Mouse (Mus musculus) intestine, embryonic 16.5 days (tissue): ENCODE results near the gene Hoxa2. TPM values are rescaled to one million over a fixed set of nuclear protein-coding genes. Genes with fewer than 3 reads are reported as not detected.

Experiments
- ATAC-seq: fragments of 200-750 bp; cut with Nextera tagmentation; 2 replicates; pipeline ENCODE4 v1.8.0; 2017; ENCODE audit warnings: moderate TSS enrichment, moderate library complexity
- H3K27ac ChIP-seq: fragments of 300-500 bp; sonication (generic); 2 replicates; pipeline ENCODE4 v1.5.1; 2014; ENCODE audit warnings: mild to moderate bottlenecking, low read length
- H3K27me3 ChIP-seq: fragments of 300-500 bp; sonication (generic); replicated peaks from 2 replicates; pipeline ENCODE4 v1.6.1; 2014; ENCODE audit warnings: low read length, control low read depth, mixed read lengths; ENCODE audit not compliant: control insufficient read depth, insufficient read depth
- H3K36me3 ChIP-seq: fragments of 300-500 bp; sonication (generic); 2 replicates; pipeline ENCODE4 v1.6.1; 2014; ENCODE audit warnings: low read length, control low read depth; ENCODE audit not compliant: control insufficient read depth, insufficient read depth
- H3K4me1 ChIP-seq: fragments of 300-500 bp; sonication (generic); 2 replicates; pipeline ENCODE4 v1.6.1; 2014; ENCODE audit warnings: low read length, control low read depth, mixed read lengths; ENCODE audit not compliant: control insufficient read depth, insufficient read depth
- H3K4me2 ChIP-seq: fragments of 300-500 bp; sonication (generic); 2 replicates; pipeline ENCODE4 v1.6.1; 2014; ENCODE audit warnings: low read depth, low read length, control low read depth
- H3K4me3 ChIP-seq: fragments of 300-500 bp; sonication (generic); 2 replicates; pipeline ENCODE4 v1.5.1; 2014; ENCODE audit warnings: mild to moderate bottlenecking, low read length
- H3K9ac ChIP-seq: fragments of 300-500 bp; sonication (generic); 2 replicates; pipeline ENCODE4 v1.6.1; 2014; ENCODE audit warnings: low read depth, low read length
- H3K9me3 ChIP-seq: fragments of 300-500 bp; sonication (generic); 2 replicates; pipeline ENCODE4 v1.6.1; 2016; ENCODE audit warnings: low read length, control low read depth; ENCODE audit not compliant: control insufficient read depth
- WGBS: fragments of 180-500 bp; shearing (Covaris S2); extraction: QIAGEN DNeasy Blood & Tissue Kit; methylation state at CpG from one replicate; pipeline ENCODE4 v1.1.7; 2014; 5-methylcytosine and 5-hydroxymethylcytosine counted together
- polyA plus RNA-seq: library from polyadenylated mRNA; unstranded; fragments of >200 nt; fragmentation: Nextera tagmentation; extraction: Ambion mirVana; gene quantifications from 2 replicates; pipeline ENCODE4 v1.2.1, GENCODE M21; 2015

The Hoxa2 gene
- polyA plus RNA-seq, 1 experiment from 2014 or later: 5.1 TPM

DNA sequence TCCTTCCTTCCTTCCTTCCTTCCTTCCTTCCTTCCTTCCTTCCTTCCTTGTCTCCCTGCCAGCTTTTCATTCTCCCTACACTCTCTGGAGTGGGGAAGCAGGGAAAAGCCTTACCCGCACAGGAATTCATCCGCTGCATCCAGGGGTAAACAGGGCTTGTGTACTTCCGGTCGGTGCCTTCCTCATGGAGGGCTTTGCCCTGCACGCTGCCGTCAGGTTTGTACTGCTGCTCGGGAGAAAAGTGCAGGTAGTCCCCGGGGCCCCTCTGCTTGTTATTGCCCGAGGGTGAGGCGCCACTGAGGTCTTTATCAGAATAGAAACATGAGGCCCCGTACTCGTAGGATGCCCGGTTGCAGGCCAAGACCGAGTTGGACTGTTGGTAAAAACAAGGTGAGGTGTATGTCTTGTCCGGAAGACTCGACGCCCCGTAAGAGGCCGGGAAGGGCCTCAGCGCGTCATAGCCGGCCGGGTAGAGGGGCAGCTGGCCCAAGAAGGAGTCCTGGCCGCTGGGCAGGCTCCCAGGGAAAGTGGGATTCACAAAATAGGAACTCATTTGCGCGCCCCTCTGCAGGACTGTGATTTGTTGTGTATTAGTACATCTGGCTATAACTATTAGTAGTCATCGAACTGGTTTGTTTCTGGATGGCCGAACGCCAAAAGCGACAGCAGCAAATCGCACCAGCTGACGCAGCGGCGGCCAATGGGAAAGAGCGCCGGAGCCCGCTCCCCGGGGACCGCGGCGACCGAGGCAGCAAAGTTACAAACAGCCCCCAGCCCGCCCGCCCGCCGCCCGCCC is 43.6 kb upstream of the Hoxa2 start, which contains the start of gene Hoxa6:
Gene Hoxa6, minus strand, starts transcription at position 651 of the 796 bp plus-strand sequence.
- no peaks in the 10 kb centered on the region for H3K36me3 ChIP-seq
- peak within 1 kb of the TSS; percentile 47; the same call in 1 of the 2 replicates for H3K27ac ChIP-seq
- no peak for ATAC-seq
- no peaks in the 10 kb centered on the region for H3K9me3 ChIP-seq
- peak within 1 kb of the TSS; percentile 63 for H3K4me2 ChIP-seq
- H3K4me3 ChIP-seq: peak within 1 kb of the TSS; percentile 40
- peaks cover 21% of the 10 kb centered on the region for H3K4me1 ChIP-seq
- H3K9ac ChIP-seq: peak within 1 kb of the TSS; percentile 66
- WGBS: 4% methylated on average over 47 of the region's 47 CpGs
- H3K27me3 ChIP-seq: peaks cover 45% of the 10 kb centered on the region

GRCm38 (mm10) chr6:52207684-52207976 is 43.0 kb upstream of the Hoxa2 start:
- H3K27ac ChIP-seq: peak overlapping the region; percentile 32; the same call in 1 of the 2 replicates
- H3K9me3 ChIP-seq: no peaks in the 10 kb centered on the region
- peaks cover 16% of the 10 kb centered on the region for H3K4me1 ChIP-seq
- H3K9ac ChIP-seq: no peak overlapping the region
- H3K4me2 ChIP-seq: no peak overlapping the region
- no peaks in the 10 kb centered on the region for H3K36me3 ChIP-seq
- no peak overlapping the region for H3K4me3 ChIP-seq
- peaks cover 41% of the 10 kb centered on the region for H3K27me3 ChIP-seq
- no peak for ATAC-seq

DNA sequence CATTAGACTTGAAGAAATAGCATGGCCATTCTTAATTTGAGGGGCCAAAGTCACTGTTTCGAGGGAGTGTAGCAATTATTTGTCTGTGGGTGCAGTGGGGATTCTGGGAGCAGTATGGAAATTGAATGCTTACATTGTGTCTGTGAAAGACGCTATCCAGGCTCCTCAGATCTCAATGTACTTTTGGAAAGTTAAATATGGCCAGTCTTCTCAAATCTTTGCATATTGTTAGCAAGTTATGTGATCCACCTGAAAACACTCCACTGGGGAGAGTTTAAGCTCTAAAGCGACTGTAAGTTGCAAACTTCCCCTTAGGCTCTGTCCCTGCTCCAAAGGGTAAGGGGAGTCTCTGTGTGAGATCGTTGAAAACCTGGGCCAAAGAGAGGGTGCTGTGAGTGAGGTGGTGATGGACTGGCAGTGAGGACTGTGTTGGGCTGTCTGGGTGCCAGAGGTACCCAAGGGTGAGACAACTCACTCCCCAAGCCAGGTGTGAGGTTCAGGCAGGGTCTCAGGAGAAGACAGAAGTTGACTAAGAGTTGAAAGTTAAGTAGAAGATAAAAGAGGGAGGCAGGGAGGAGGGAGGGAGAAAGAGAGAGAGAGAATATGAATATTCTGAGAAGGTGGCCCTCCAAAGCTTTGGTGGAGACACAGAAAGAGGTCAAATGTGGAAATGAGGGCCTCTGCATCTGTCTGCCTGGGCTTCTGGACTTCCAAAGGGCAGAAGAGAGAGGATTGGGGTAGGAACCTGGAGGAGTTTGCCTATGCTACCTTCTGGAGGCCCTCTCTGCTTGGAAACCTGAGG is 42.5 kb upstream of the Hoxa2 start:
- no peak for ATAC-seq
- H3K4me1 ChIP-seq: peaks cover 16% of the 10 kb centered on the region
- 28% methylated on average over 4 of the region's 4 CpGs for WGBS
- H3K4me2 ChIP-seq: peak overlapping the region; percentile 74; the same call in 1 of the 2 replicates
- peak overlapping the region; percentile 22; the same call in 1 of the 2 replicates for H3K9ac ChIP-seq
- H3K27ac ChIP-seq: peak overlapping the region; percentile 32; the same call in 1 of the 2 replicates
- H3K27me3 ChIP-seq: peaks cover 38% of the 10 kb centered on the region
- no peaks in the 10 kb centered on the region for H3K9me3 ChIP-seq
- H3K4me3 ChIP-seq: no peak overlapping the region
- H3K36me3 ChIP-seq: no peaks in the 10 kb centered on the region

DNA sequence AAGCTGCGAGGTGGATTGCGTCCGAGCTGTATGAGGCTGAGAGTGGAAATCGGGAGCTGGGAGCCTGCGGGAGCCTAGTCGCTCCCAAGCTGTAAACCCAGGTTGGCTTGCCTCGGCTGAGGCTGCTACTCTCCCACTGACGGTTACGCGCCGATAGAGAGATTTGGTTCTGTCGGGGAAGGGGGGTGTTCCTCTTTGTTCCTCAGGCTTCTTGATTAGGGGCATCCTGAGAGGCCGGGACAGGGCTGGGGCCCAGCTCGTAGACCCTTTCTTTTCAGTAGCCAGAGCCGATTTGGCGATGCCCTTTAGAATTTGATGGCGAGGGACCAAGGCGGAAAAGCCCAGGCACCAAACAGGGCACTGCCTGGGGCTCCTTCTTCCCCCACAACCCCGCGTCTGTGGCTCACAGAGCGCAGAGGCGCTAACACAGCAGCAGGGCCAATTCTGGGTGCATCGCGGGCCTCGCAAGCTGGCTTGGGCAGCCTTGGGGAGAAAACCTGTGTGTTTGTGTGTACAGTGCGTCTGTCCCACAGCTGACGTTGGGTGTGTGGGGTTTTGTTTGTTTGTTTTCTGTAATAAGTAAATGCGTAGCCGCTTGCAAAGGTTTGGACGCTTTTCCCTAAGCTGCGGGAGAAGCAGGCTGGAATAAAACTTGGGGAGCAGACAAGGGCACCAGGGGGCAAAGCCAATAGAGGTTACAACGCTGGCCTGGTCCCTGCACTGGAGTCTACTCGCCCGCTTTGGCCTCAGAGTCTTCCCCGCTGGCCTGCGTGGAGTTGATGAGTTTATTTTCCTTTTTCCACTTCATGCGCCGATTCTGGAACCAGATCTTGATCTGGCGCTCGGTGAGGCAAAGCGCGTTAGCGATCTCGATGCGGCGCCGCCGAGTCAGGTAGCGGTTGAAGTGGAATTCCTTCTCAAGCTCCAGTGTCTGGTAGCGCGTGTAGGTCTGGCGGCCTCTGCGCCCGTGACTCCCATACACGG is 41.3 kb upstream of the Hoxa2 start:
- peaks cover 19% of the 10 kb centered on the region for H3K4me1 ChIP-seq
- no peak for ATAC-seq
- WGBS: 22% methylated on average over 55 of the region's 55 CpGs
- peak overlapping the region; percentile 74 for H3K4me2 ChIP-seq
- H3K27me3 ChIP-seq: peaks cover 28% of the 10 kb centered on the region
- H3K27ac ChIP-seq: peak overlapping the region; percentile 61
- H3K36me3 ChIP-seq: no peaks in the 10 kb centered on the region
- peak overlapping the region; percentile 28 for H3K4me3 ChIP-seq
- peak overlapping the region; percentile 66 for H3K9ac ChIP-seq
- H3K9me3 ChIP-seq: no peaks in the 10 kb centered on the region

DNA sequence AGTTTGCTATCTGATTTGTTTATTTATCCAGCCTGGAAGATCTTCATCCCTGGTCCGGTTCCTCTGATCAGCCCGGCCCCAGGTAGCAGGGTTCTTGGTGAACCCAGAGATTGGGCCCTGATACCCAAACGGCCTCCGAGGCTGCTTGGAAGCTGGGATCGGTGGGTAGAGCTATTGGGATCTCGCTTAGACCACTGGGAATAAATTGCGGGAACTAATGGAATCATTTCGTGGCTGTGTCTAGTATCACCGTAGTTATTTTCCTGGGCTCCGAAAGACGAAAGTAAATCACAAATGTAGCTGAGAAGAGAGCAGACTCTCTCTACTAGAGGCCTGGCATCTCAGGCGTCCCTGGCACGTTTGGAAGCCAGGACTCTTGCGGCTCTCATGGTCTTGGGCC is 40.6 kb upstream of the Hoxa2 start:
- Histone ChIP-seq H3K9me3 (no peaks in the 10 kb centered on the region), H3K27me3 (peaks cover 26% of the 10 kb centered on the region), H3K4me1 (peaks cover 23% of the 10 kb centered on the region), H3K9ac (peak overlapping the region; percentile 66), H3K4me2 (peak overlapping the region; percentile 74), H3K4me3 (peak overlapping the region; percentile 28), H3K27ac (peak overlapping the region; percentile 61), H3K36me3 (no peaks in the 10 kb centered on the region)
- ATAC-seq: no peak
- WGBS: 22% methylated on average over 14 of the region's 14 CpGs

DNA sequence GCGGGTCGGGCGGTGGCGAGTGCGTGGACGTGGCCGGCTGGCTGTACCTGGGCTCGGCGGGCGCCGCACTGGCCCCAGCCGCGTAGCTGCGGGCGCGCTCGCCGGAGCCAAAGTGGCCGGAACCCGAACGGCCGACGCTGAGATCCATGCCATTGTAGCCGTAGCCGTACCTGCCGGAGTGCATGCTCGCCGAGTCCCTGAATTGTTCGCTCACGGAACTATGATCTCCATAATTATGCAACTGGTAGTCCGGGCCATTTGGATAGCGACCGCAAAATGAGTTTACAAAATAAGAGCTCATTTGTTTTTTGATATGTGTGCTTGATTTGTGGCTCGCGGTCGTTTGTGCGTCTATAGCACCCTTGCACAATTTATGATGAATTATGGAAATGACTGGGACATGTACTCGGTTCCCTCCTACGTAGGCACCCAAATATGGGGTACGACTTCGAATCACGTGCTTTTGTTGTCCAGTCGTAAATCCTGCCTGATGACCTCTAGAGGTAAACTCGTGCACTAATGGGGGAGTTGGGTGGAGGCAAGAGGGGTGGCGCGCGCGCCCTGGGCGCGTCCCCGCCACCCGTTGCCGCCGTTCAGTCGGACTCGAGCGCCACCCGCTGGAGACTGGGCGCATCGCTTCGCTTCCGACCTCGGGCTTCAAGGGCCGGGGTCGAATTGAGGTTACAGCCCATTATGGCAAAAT is 39.6 kb upstream of the Hoxa2 start, which contains the start of gene Hoxa5:
Gene Hoxa5, minus strand, starts transcription at position 538 of the 703 bp plus-strand sequence.
- WGBS: 3% methylated on average over 65 of the region's 65 CpGs
- H3K4me1 ChIP-seq: peaks cover 29% of the 10 kb centered on the region
- peak within 1 kb of the TSS; percentile 65 for H3K27ac ChIP-seq
- peaks cover 18% of the 10 kb centered on the region for H3K27me3 ChIP-seq
- peak; percentile 69 for ATAC-seq
- peak within 1 kb of the TSS; percentile 60 for H3K4me3 ChIP-seq
- H3K36me3 ChIP-seq: no peaks in the 10 kb centered on the region
- no peaks in the 10 kb centered on the region for H3K9me3 ChIP-seq
- H3K9ac ChIP-seq: peak within 1 kb of the TSS; percentile 81
- peak within 1 kb of the TSS; percentile 74 for H3K4me2 ChIP-seq

- Histone ChIP-seq H3K27me3 (peaks cover 16% of the 10 kb centered on the region), H3K4me1 (peaks cover 29% of the 10 kb centered on the region), H3K9me3 (no peaks in the 10 kb centered on the region), H3K36me3 (no peaks in the 10 kb centered on the region), H3K9ac (peak overlapping the region; percentile 81), H3K4me2 (peak overlapping the region; percentile 74), H3K4me3 (peak overlapping the region; percentile 60), H3K27ac (peak overlapping the region; percentile 65)
- WGBS: 5% methylated on average over 43 of the region's 46 CpGs
- ATAC-seq: peak; percentile 9
Observed at GRCm38 (mm10) chr6:52203371-52204049, 38.9 kb upstream of the Hoxa2 start.

- no peaks in the 10 kb centered on the region for H3K9me3 ChIP-seq
- peaks cover 13% of the 10 kb centered on the region for H3K27me3 ChIP-seq
- 13% methylated on average over 10 of the region's 10 CpGs for WGBS
- H3K27ac ChIP-seq: peak overlapping the region; percentile 65
- peak overlapping the region; percentile 74 for H3K4me2 ChIP-seq
- peaks cover 24% of the 10 kb centered on the region for H3K4me1 ChIP-seq
- H3K36me3 ChIP-seq: no peaks in the 10 kb centered on the region
- ATAC-seq: no peak
- H3K4me3 ChIP-seq: peak overlapping the region; percentile 60
- H3K9ac ChIP-seq: peak overlapping the region; percentile 81
Observed at GRCm38 (mm10) chr6:52203121-52203370, 38.4 kb upstream of the Hoxa2 start.
